In genomic region chr17:62529911-62530310, GRCm38 (mm10) we compare ENCODE assay signal across 24 mouse cellular contexts.
DNase-seq lines count a peak whose midpoint lies in the region; ATAC-seq and TF ChIP-seq lines count a peak whose summit lies in the region.
"Had no signal": no experiment of that assay in that cellular context is flagged by ENCODE, and none has a peak within 500 bp of the region (broad histone marks: within the 10 kb centered on the region; RNA-seq: fewer than 3 reads in every experiment).

No protein-coding gene starts in this region.

- TF ChIP-seq CTCF in liver, adult 2 months (IDR thresholded peaks at IDR 0.05; ENCODE audit: low read depth, low read length): no peak
- TF ChIP-seq CTCF in cerebellum, adult 2 months (IDR thresholded peaks at IDR 0.05; ENCODE audit: borderline replicate concordance, insufficient read depth, low read depth, low read length): no peak

- H3K27ac ChIP-seq in liver, adult 2 months (replicated peaks; ENCODE audit: insufficient read depth, low read depth, low read length): no peak overlapping the region
- H3K27ac ChIP-seq in liver, embryonic 12.5 days: no peak overlapping the region
- H3K27ac ChIP-seq in cerebellum, adult 2 months (ENCODE audit: insufficient read depth, low read length): no peak overlapping the region
- H3K27ac ChIP-seq: embryonic facial prominence, embryonic 12.5 days; embryonic facial prominence, embryonic 15.5 days; heart, embryonic 15.5 days; hindbrain, embryonic 10.5 days; hindbrain, embryonic 13.5 days had no signal

- no peak for TF ChIP-seq POLR2A in liver, adult 2 months (IDR thresholded peaks at IDR 0.05; ENCODE audit: extremely low read depth, insufficient read depth, low read length)
- no peak for TF ChIP-seq POLR2A in cerebellum, adult 2 months (IDR thresholded peaks at IDR 0.05; ENCODE audit: borderline replicate concordance, insufficient read depth, low read length)

- no peaks in the 10 kb centered on the region for H3K27me3 ChIP-seq in liver, adult 2 months (ENCODE audit: control insufficient read depth, insufficient read depth, low read length)
- H3K27me3 ChIP-seq in liver, embryonic 12.5 days (replicated peaks): no peaks in the 10 kb centered on the region
- no peaks in the 10 kb centered on the region for H3K27me3 ChIP-seq in cerebellum, adult 2 months (ENCODE audit: control insufficient read depth, insufficient read depth, low read length)
- H3K27me3 ChIP-seq: embryonic facial prominence, embryonic 12.5 days; embryonic facial prominence, embryonic 15.5 days; heart, embryonic 12.5 days; heart, embryonic 15.5 days; hindbrain, embryonic 13.5 days had no signal

- peak; percentile 11 for DNase-seq in liver, adult 2 months (ENCODE audit: extremely low read depth, low read depth, low spot score)
- DNase-seq in layer of hippocampus, adult 8-10 months (ENCODE audit: low spot score in 2 of 2): peak; percentile 7 to 22
- DNase-seq in layer of hippocampus, postnatal 36 days: peak; percentile 5 to 20
- no peak for DNase-seq in lung, postnatal 25 days (ENCODE audit: low spot score)
- no peak for DNase-seq in cerebellum, adult 2 months
- DNase-seq: adrenal gland, adult 8-10 months; adrenal gland, postnatal 25 days; cerebellum, adult 18-20 months; cerebellum, adult 9-11 months; gastrocnemius, postnatal 25 days; heart, adult 18-20 months; heart, postnatal 10 days; heart, postnatal 36 days had no signal

- ATAC-seq in liver, embryonic 12.5 days: no peak
- ATAC-seq: activated CD4-positive, CD25-positive, alpha-beta regulatory T cell, adult 4 months; CD4-positive, CD25-positive, alpha-beta regulatory T cell, adult 4 months; forebrain, embryonic 14.5 days; hindbrain, embryonic 16.5 days had no signal

- no peaks in the 10 kb centered on the region for H3K4me1 ChIP-seq in liver, adult 2 months (ENCODE audit: control insufficient read depth, insufficient read depth, low read length)
- H3K4me1 ChIP-seq in liver, embryonic 12.5 days: no peaks in the 10 kb centered on the region
- H3K4me1 ChIP-seq in cerebellum, adult 2 months (ENCODE audit: control insufficient read depth, insufficient read depth, low read length): no peaks in the 10 kb centered on the region
- H3K4me1 ChIP-seq: embryonic facial prominence, embryonic 12.5 days; embryonic facial prominence, embryonic 15.5 days; heart, embryonic 12.5 days; heart, embryonic 15.5 days; hindbrain, embryonic 10.5 days; hindbrain, embryonic 13.5 days had no signal

- no peaks in the 10 kb centered on the region for H3K36me3 ChIP-seq in liver, adult 2 months (ENCODE audit: control insufficient read depth, insufficient read depth, low read length)
- H3K36me3 ChIP-seq in liver, embryonic 12.5 days: no peaks in the 10 kb centered on the region
- H3K36me3 ChIP-seq: embryonic facial prominence, embryonic 12.5 days; embryonic facial prominence, embryonic 15.5 days; heart, embryonic 12.5 days; heart, embryonic 15.5 days; hindbrain, embryonic 10.5 days; hindbrain, embryonic 13.5 days had no signal

- WGBS in liver, adult 2 months: 86% methylated on average over 2 of the region's 2 CpGs
- WGBS in liver, embryonic 12.5 days (ENCODE audit: insufficient replicate concordance): 69% methylated on average over 2 of the region's 2 CpGs
- WGBS in cerebellum, adult 2 months: 85% methylated on average over 2 of the region's 2 CpGs

- no peaks in the 10 kb centered on the region for H3K79me2 ChIP-seq in liver, adult 2 months (ENCODE audit: control insufficient read depth, insufficient read depth, low read length)

- no peaks in the 10 kb centered on the region for H3K9me3 ChIP-seq in liver, embryonic 12.5 days (replicated peaks)
- H3K9me3 ChIP-seq: embryonic facial prominence, embryonic 12.5 days; embryonic facial prominence, embryonic 15.5 days; heart, embryonic 12.5 days; heart, embryonic 15.5 days; hindbrain, embryonic 10.5 days; hindbrain, embryonic 13.5 days had no signal

- H3K4me3 ChIP-seq in liver, adult 2 months (ENCODE audit: insufficient read depth, low read depth, low read length): no peak overlapping the region
- no peak overlapping the region for H3K4me3 ChIP-seq in liver, embryonic 12.5 days
- no peak overlapping the region for H3K4me3 ChIP-seq in cerebellum, adult 2 months (replicated peaks; ENCODE audit: insufficient read depth, low read depth, low read length)
- H3K4me3 ChIP-seq: embryonic facial prominence, embryonic 12.5 days; embryonic facial prominence, embryonic 15.5 days; heart, embryonic 12.5 days; heart, embryonic 15.5 days; hindbrain, embryonic 10.5 days; hindbrain, embryonic 13.5 days had no signal

- H3K9ac ChIP-seq in liver, adult 2 months (ENCODE audit: low read depth, low read length): no peak overlapping the region
- H3K9ac ChIP-seq in liver, embryonic 12.5 days: no peak overlapping the region
- H3K9ac ChIP-seq: embryonic facial prominence, embryonic 12.5 days; embryonic facial prominence, embryonic 15.5 days; heart, embryonic 12.5 days; heart, embryonic 15.5 days; hindbrain, embryonic 13.5 days had no signal

- H3K4me2 ChIP-seq in liver, embryonic 12.5 days: no peak overlapping the region
- H3K4me2 ChIP-seq: embryonic facial prominence, embryonic 12.5 days; embryonic facial prominence, embryonic 15.5 days; heart, embryonic 12.5 days; heart, embryonic 15.5 days; hindbrain, embryonic 13.5 days had no signal

Comparison
In these comparisons a context has a peak if more than half of its experiments do, and no peak if none do; other contexts are left out.
1. DNase-seq: peak in liver, adult 2 months (single experiment), layer of hippocampus, adult 8-10 months (2 of 2) and layer of hippocampus, postnatal 36 days (2 of 2); none in lung, postnatal 25 days (single experiment) and cerebellum, adult 2 months (0 of 2).